Mouse (Mus musculus) midbrain, embryonic 12.5 days (tissue): ENCODE data around the gene Prickle2. TPM values are rescaled to one million over a fixed set of nuclear protein-coding genes. Genes with fewer than 3 reads are reported as not detected.

Experiments used
- ATAC-seq: fragments of 200-750 bp; cut with Nextera tagmentation; 2 replicates; pipeline ENCODE4 v1.8.0; 2017; ENCODE audit warnings: low read depth, moderate TSS enrichment, moderate library complexity; ENCODE audit not compliant: low FRiP score
- H3K27ac ChIP-seq: fragments of 300-500 bp; sonication (generic); replicated peaks from 2 replicates; pipeline ENCODE4 v1.5.1; 2016; ENCODE audit warnings: mild to moderate bottlenecking
- H3K27me3 ChIP-seq: fragments of 300-500 bp; sonication (generic); 2 replicates; pipeline ENCODE4 v1.6.1; 2016; ENCODE audit warnings: mild to moderate bottlenecking
- H3K36me3 ChIP-seq: fragments of 300-500 bp; sonication (generic); 2 replicates; pipeline ENCODE4 v1.6.1; 2016
- H3K4me1 ChIP-seq: fragments of 300-500 bp; sonication (generic); 2 replicates; pipeline ENCODE4 v1.6.1; 2016
- H3K4me2 ChIP-seq: fragments of 300-500 bp; sonication (generic); replicated peaks from 2 replicates; pipeline ENCODE4 v1.6.1; 2016; ENCODE audit warnings: mild to moderate bottlenecking, moderate library complexity
- H3K4me3 ChIP-seq: fragments of 300-500 bp; sonication (generic); 2 replicates; pipeline ENCODE4 v1.5.1; 2016; ENCODE audit warnings: mild to moderate bottlenecking
- H3K9ac ChIP-seq: fragments of 300-500 bp; sonication (generic); replicated peaks from 2 replicates; pipeline ENCODE4 v1.6.1; 2016; ENCODE audit warnings: mild to moderate bottlenecking, moderate library complexity
- H3K9me3 ChIP-seq: fragments of 300-500 bp; sonication (generic); 2 replicates; pipeline ENCODE4 v1.6.1; 2016; ENCODE audit warnings: mild to moderate bottlenecking
- WGBS: fragments of 180-500 bp; shearing (Covaris S2); methylation state at CpG from one replicate; pipeline ENCODE4 v1.1.7; 2016; 5-methylcytosine and 5-hydroxymethylcytosine counted together
- polyA plus RNA-seq: library from polyadenylated mRNA; unstranded; fragments of >200 nt; fragmentation: Nextera tagmentation; extraction: Ambion mirVana; gene quantifications from 2 replicates; pipeline ENCODE4 v1.2.1, GENCODE M21; 2016

The Prickle2 gene
- polyA plus RNA-seq, 1 experiment from 2014 or later: 12.1 TPM

- Histone ChIP-seq H3K27me3 (no peaks in the 10 kb centered on the region), H3K36me3 (no peaks in the 10 kb centered on the region), H3K4me2 (no peak overlapping the region), H3K27ac (no peak overlapping the region), H3K9me3 (no peaks in the 10 kb centered on the region), H3K9ac (no peak overlapping the region), H3K4me1 (no peaks in the 10 kb centered on the region), H3K4me3 (no peak overlapping the region)
- 88% methylated on average over 1 of the region's 1 CpGs for WGBS
- no peak for ATAC-seq
Observed at GRCm38 (mm10) chr6:92395143-92395542, 310.8 kb downstream of the Prickle2 start.

GRCm38 (mm10) chr6:92394628-92395027, 311.3 kb downstream of the Prickle2 start:
- Histone ChIP-seq H3K9me3 (no peaks in the 10 kb centered on the region), H3K27ac (no peak overlapping the region), H3K4me1 (no peaks in the 10 kb centered on the region), H3K4me3 (no peak overlapping the region), H3K9ac (no peak overlapping the region), H3K36me3 (no peaks in the 10 kb centered on the region), H3K27me3 (no peaks in the 10 kb centered on the region), H3K4me2 (no peak overlapping the region)
- 80% methylated on average over 5 of the region's 5 CpGs for WGBS
- no peak for ATAC-seq

- Histone ChIP-seq H3K27me3 (no peaks in the 10 kb centered on the region), H3K9ac (no peak overlapping the region), H3K4me2 (no peak overlapping the region), H3K9me3 (no peaks in the 10 kb centered on the region), H3K4me3 (no peak overlapping the region), H3K27ac (no peak overlapping the region), H3K4me1 (no peaks in the 10 kb centered on the region), H3K36me3 (no peaks in the 10 kb centered on the region)
- WGBS: 85% methylated on average over 4 of the region's 4 CpGs
- no peak for ATAC-seq
Observed at GRCm38 (mm10) chr6:92390321-92390720, 315.6 kb downstream of the Prickle2 start.

GRCm38 (mm10) chr6:92388681-92389080, 317.3 kb downstream of the Prickle2 start:
- no peak for ATAC-seq
- H3K4me2 ChIP-seq: no peak overlapping the region
- H3K4me3 ChIP-seq: no peak overlapping the region
- H3K27me3 ChIP-seq: no peaks in the 10 kb centered on the region
- H3K9ac ChIP-seq: no peak overlapping the region
- no peaks in the 10 kb centered on the region for H3K9me3 ChIP-seq
- 91% methylated on average over 5 of the region's 5 CpGs for whole genome bisulfite sequencing
- no peak overlapping the region for H3K27ac ChIP-seq
- H3K36me3 ChIP-seq: no peaks in the 10 kb centered on the region
- H3K4me1 ChIP-seq: no peaks in the 10 kb centered on the region

- Histone ChIP-seq H3K27ac (no peak overlapping the region), H3K4me2 (no peak overlapping the region)
- ATAC-seq: no peak
Observed at GRCm38 (mm10) chr6:92383196-92383782, 322.7 kb downstream of the Prickle2 start.

GRCm38 (mm10) chr6:92381085-92381484, 324.9 kb downstream of the Prickle2 start:
- no peaks in the 10 kb centered on the region; the same call in 1 of the 2 replicates for H3K4me1 ChIP-seq
- H3K36me3 ChIP-seq: peaks cover 3% of the 10 kb centered on the region; the same call in 1 of the 2 replicates
- no peaks in the 10 kb centered on the region for H3K27me3 ChIP-seq
- no peak overlapping the region for H3K4me2 ChIP-seq
- WGBS: 88% methylated on average over 10 of the region's 10 CpGs
- no peak for ATAC-seq
- H3K4me3 ChIP-seq: no peak overlapping the region
- H3K27ac ChIP-seq: no peak overlapping the region
- 0 out of 2 replicates have a peak, but pooled peaks cover 4% of the 10 kb centered on the region for H3K9me3 ChIP-seq
- no peak overlapping the region for H3K9ac ChIP-seq

More at GRCm38 (mm10) chr6:92383196-92383782, 322.7 kb downstream of the Prickle2 start:
- no peaks in the 10 kb centered on the region; the same call in 1 of the 2 replicates for H3K4me1 ChIP-seq
- H3K9me3 ChIP-seq: 0 out of 2 replicates have a peak, but pooled peaks cover 4% of the 10 kb centered on the region
- WGBS: 66% methylated on average over 14 of the region's 14 CpGs
- no peak overlapping the region; the same call in 1 of the 2 replicates for H3K9ac ChIP-seq
- no peaks in the 10 kb centered on the region for H3K27me3 ChIP-seq
- no peaks in the 10 kb centered on the region for H3K36me3 ChIP-seq
- no peak overlapping the region for H3K4me3 ChIP-seq

GRCm38 (mm10) chr6:92374826-92375225, 331.1 kb downstream of the Prickle2 start:
- no peak for ATAC-seq
- Histone ChIP-seq H3K9me3 (0 out of 2 replicates have a peak, but pooled peaks cover 4% of the 10 kb centered on the region), H3K9ac (no peak overlapping the region), H3K27ac (no peak overlapping the region), H3K4me3 (no peak overlapping the region), H3K27me3 (no peaks in the 10 kb centered on the region), H3K4me2 (no peak overlapping the region), H3K36me3 (peaks cover 9% of the 10 kb centered on the region; the same call in 1 of the 2 replicates), H3K4me1 (no peaks in the 10 kb centered on the region)
- WGBS: 89% methylated on average over 6 of the region's 6 CpGs

GRCm38 (mm10) chr6:92370896-92371295, 335.1 kb downstream of the Prickle2 start:
- WGBS: 64% methylated on average over 5 of the region's 5 CpGs
- no peaks in the 10 kb centered on the region for H3K4me1 ChIP-seq
- H3K4me2 ChIP-seq: no peak overlapping the region
- H3K9me3 ChIP-seq: peaks cover 10% of the 10 kb centered on the region
- H3K36me3 ChIP-seq: peaks cover 4% of the 10 kb centered on the region; the same call in 1 of the 2 replicates
- H3K9ac ChIP-seq: no peak overlapping the region
- H3K27ac ChIP-seq: no peak overlapping the region
- H3K4me3 ChIP-seq: no peak overlapping the region
- ATAC-seq: no peak
- H3K27me3 ChIP-seq: no peaks in the 10 kb centered on the region

GRCm38 (mm10) chr6:92347278-92348028, 358.5 kb downstream of the Prickle2 start:
- H3K4me2 ChIP-seq: no peak overlapping the region
- 70% methylated on average over 10 of the region's 10 CpGs for WGBS
- H3K9ac ChIP-seq: no peak overlapping the region
- no peaks in the 10 kb centered on the region for H3K36me3 ChIP-seq
- H3K27ac ChIP-seq: no peak overlapping the region
- ATAC-seq: no peak
- H3K9me3 ChIP-seq: no peaks in the 10 kb centered on the region
- H3K4me1 ChIP-seq: peaks cover 6% of the 10 kb centered on the region
- H3K27me3 ChIP-seq: no peaks in the 10 kb centered on the region
- no peak overlapping the region for H3K4me3 ChIP-seq

GRCm38 (mm10) chr6:92346729-92347128, 359.2 kb downstream of the Prickle2 start:
- WGBS: 46% methylated on average over 7 of the region's 7 CpGs
- Histone ChIP-seq H3K4me2 (no peak overlapping the region), H3K36me3 (no peaks in the 10 kb centered on the region), H3K27me3 (no peaks in the 10 kb centered on the region), H3K9me3 (no peaks in the 10 kb centered on the region), H3K4me1 (peaks cover 6% of the 10 kb centered on the region), H3K27ac (no peak overlapping the region), H3K9ac (no peak overlapping the region), H3K4me3 (no peak overlapping the region)
- no peak for ATAC-seq

- Histone ChIP-seq H3K36me3 (no peaks in the 10 kb centered on the region), H3K27ac (no peak overlapping the region), H3K4me1 (peaks cover 6% of the 10 kb centered on the region), H3K27me3 (no peaks in the 10 kb centered on the region), H3K4me2 (no peak overlapping the region), H3K9me3 (no peaks in the 10 kb centered on the region), H3K9ac (no peak overlapping the region), H3K4me3 (no peak overlapping the region)
- ATAC-seq: no peak
- WGBS: 85% methylated on average over 2 of the region's 2 CpGs
Observed at GRCm38 (mm10) chr6:92345151-92345550, 360.8 kb downstream of the Prickle2 start.

- WGBS: 85% methylated on average over 3 of the region's 3 CpGs
Observed at GRCm38 (mm10) chr6:92344588-92344987, 361.4 kb downstream of the Prickle2 start.

More at GRCm38 (mm10) chr6:92344588-92344987, 361.4 kb downstream of the Prickle2 start:
- ATAC-seq: no peak
- no peak overlapping the region for H3K4me2 ChIP-seq
- H3K27ac ChIP-seq: no peak overlapping the region
- no peaks in the 10 kb centered on the region for H3K36me3 ChIP-seq
- peaks cover 6% of the 10 kb centered on the region for H3K4me1 ChIP-seq
- no peak overlapping the region for H3K9ac ChIP-seq
- H3K4me3 ChIP-seq: no peak overlapping the region
- H3K9me3 ChIP-seq: no peaks in the 10 kb centered on the region
- H3K27me3 ChIP-seq: no peaks in the 10 kb centered on the region
